Mouse (Mus musculus) lung, embryonic 16.5 days (tissue): ENCODE results near the gene Desi1. TPM values are rescaled to one million over a fixed set of nuclear protein-coding genes. Genes with fewer than 3 reads are reported as not detected.

ENCODE experiments used
- ATAC-seq: fragments of 200-750 bp; cut with Nextera tagmentation; 2 replicates; pipeline ENCODE4 v1.8.0; 2017; ENCODE audit warnings: low read depth, mild to moderate bottlenecking, moderate library complexity
- H3K27ac ChIP-seq: fragments of 300-500 bp; sonication (generic); 2 replicates; pipeline ENCODE4 v1.5.1; 2014; ENCODE audit warnings: mild to moderate bottlenecking, control low read depth, low read length
- H3K27me3 ChIP-seq: fragments of 300-500 bp; sonication (generic); 2 replicates; pipeline ENCODE4 v1.6.1; 2014; ENCODE audit warnings: low read depth, low read length, mixed read lengths; ENCODE audit not compliant: control insufficient read depth, insufficient read depth
- H3K36me3 ChIP-seq: fragments of 300-500 bp; sonication (generic); 2 replicates; pipeline ENCODE4 v1.6.1; 2014; ENCODE audit warnings: low read length; ENCODE audit not compliant: control insufficient read depth, insufficient read depth
- H3K4me1 ChIP-seq: fragments of 300-500 bp; sonication (generic); replicated peaks from 2 replicates; pipeline ENCODE4 v1.6.1; 2014; ENCODE audit warnings: low read length, mixed read lengths; ENCODE audit not compliant: control insufficient read depth, insufficient read depth
- H3K4me2 ChIP-seq: fragments of 300-500 bp; sonication (generic); 2 replicates; pipeline ENCODE4 v1.6.1; 2014; ENCODE audit warnings: low read depth, low read length, control low read depth
- H3K4me3 ChIP-seq: fragments of 300-500 bp; sonication (generic); 2 replicates; pipeline ENCODE4 v1.5.1; 2014; ENCODE audit warnings: mild to moderate bottlenecking, low read length, control low read depth
- H3K9ac ChIP-seq: fragments of 300-500 bp; sonication (generic); 2 replicates; pipeline ENCODE4 v1.6.1; 2014; ENCODE audit warnings: low read length, control low read depth
- H3K9me3 ChIP-seq: fragments of 300-500 bp; sonication (generic); 2 replicates; pipeline ENCODE4 v1.6.1; 2016; ENCODE audit warnings: low read length; ENCODE audit not compliant: control insufficient read depth
- WGBS: fragments of 180-500 bp; shearing (Covaris S2); extraction: QIAGEN DNeasy Blood & Tissue Kit; methylation state at CpG from one replicate; pipeline ENCODE4 v1.1.7; 2014; 5-methylcytosine and 5-hydroxymethylcytosine counted together
- polyA plus RNA-seq: library from polyadenylated mRNA; unstranded; fragments of >200 nt; fragmentation: Nextera tagmentation; extraction: Ambion mirVana; gene quantifications from 2 replicates; pipeline ENCODE4 v1.2.1, GENCODE M21; 2015

Gene Desi1
- polyA plus RNA-seq, 1 experiment from 2014 or later = 21.6 TPM

DNA sequence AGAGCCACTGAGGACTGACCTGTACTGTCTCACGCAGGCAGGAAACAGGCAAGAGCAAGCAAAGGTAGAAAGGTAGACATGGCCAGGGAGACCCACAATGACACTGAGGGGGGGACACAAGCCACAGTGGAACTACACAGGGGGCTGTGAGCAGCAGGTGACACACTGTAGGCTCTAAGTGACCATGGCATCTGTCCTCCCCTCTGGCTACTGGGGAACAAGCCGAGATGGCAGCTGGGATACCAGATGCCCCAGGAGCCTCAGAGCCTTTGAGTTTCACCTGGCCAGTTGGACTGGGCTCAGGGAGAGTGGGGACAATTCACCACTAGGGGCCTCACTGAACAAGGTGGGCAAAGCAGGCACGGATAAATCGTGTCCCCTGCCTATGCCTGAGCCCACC, 81.4 kb downstream of the Desi1 start:
- H3K27ac ChIP-seq = no peak overlapping the region
- H3K9me3 ChIP-seq = no peaks in the 10 kb centered on the region
- no peaks in the 10 kb centered on the region for H3K27me3 ChIP-seq
- H3K4me1 ChIP-seq = no peaks in the 10 kb centered on the region
- peaks cover 25% of the 10 kb centered on the region for H3K36me3 ChIP-seq
- no peak for ATAC-seq
- no peak overlapping the region for H3K4me3 ChIP-seq
- no peak overlapping the region for H3K4me2 ChIP-seq
- no peak overlapping the region for H3K9ac ChIP-seq
- 83% methylated on average over 4 of the region's 4 CpGs for WGBS

DNA sequence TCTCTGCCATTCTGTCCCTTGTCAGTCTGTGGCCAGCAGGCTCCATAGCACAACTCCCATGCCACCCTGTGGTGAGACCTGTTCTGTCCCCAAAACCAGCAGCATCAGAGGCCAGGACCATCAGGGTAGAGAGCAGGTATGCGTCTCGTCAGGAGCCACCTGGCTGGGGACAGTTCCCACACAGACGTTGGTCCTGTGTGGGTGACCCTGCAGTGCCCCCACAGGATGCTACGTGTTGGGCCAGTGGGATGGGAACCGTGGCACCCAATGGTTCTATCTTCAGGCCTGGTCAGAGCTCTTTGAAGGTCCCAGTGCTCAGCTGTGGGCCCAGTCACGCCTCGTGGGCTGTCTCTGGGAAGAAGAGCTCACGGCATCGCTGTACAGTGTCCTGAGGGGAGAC, 82.5 kb downstream of the Desi1 start:
- Histone ChIP-seq H3K4me1 (no peaks in the 10 kb centered on the region), H3K27me3 (no peaks in the 10 kb centered on the region), H3K9ac (no peak overlapping the region), H3K9me3 (no peaks in the 10 kb centered on the region), H3K4me3 (no peak overlapping the region), H3K4me2 (no peak overlapping the region), H3K27ac (no peak overlapping the region), H3K36me3 (peaks cover 22% of the 10 kb centered on the region)
- 0 out of 2 replicates have a peak, but pooled peaks have one; percentile 15 for ATAC-seq
- WGBS = 82% methylated on average over 9 of the region's 9 CpGs

DNA sequence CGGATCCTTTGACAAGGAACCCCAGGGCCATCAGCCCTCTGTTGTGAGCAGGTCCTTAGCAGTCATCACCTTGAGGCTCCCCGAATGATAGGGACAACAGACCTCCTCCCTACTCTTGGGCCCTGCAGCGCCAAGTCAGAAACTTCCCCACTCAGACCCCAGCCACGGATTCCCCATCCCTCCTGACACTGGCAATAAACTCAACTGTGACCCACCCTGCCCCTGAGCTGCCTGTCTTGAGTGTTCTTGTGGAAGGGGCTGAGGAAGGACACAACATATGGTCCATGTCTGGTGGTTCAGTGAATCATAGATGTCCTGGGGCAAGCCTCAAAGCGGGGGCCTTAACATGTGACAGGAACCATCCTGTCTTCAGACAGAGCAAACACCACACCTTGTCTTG, 82.9 kb downstream of the Desi1 start:
- H3K4me3 ChIP-seq = no peak overlapping the region
- H3K4me2 ChIP-seq = no peak overlapping the region
- no peaks in the 10 kb centered on the region for H3K27me3 ChIP-seq
- no peak overlapping the region for H3K27ac ChIP-seq
- H3K4me1 ChIP-seq = no peaks in the 10 kb centered on the region
- ATAC-seq = no peak
- H3K9ac ChIP-seq = no peak overlapping the region
- WGBS = 79% methylated on average over 5 of the region's 5 CpGs
- peaks cover 20% of the 10 kb centered on the region for H3K36me3 ChIP-seq
- H3K9me3 ChIP-seq = no peaks in the 10 kb centered on the region

DNA sequence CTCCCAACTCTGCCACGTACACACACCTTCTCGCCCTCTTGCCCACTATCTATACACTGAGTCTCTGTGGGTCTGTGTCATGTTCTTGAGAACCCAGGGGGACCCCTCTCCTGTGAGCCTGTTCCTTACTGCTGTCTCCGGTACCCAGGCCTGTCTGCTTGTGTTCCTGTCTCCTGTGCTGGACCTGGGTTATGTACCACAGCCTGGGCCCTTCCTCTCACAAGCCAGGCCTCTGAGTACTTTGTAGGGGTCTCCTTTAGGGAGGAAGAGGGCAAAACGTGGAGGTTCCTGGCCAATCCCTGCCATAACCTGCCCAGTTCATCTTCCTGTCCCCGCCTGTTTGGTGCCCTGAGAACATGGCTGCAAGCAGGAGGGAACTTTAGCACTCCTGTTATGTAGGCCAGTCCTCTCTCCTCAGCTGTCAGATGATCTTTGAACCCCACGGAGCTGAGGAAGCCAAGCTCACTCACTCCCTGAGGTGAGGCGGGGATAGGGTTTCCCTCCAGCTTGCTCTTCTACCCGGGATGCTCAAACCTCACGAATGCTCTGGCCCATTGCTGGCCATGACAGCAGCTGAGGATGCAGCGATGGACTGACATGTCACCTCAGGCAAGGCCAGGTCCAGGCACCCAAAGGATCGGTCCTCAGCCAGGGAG, 84.1 kb downstream of the Desi1 start:
- Histone ChIP-seq H3K36me3 (peaks cover 11% of the 10 kb centered on the region), H3K27me3 (no peaks in the 10 kb centered on the region), H3K27ac (no peak overlapping the region), H3K4me2 (no peak overlapping the region), H3K9ac (no peak overlapping the region), H3K4me3 (no peak overlapping the region), H3K9me3 (no peaks in the 10 kb centered on the region), H3K4me1 (no peaks in the 10 kb centered on the region)
- no peak for ATAC-seq
- 69% methylated on average over 11 of the region's 11 CpGs for WGBS

DNA sequence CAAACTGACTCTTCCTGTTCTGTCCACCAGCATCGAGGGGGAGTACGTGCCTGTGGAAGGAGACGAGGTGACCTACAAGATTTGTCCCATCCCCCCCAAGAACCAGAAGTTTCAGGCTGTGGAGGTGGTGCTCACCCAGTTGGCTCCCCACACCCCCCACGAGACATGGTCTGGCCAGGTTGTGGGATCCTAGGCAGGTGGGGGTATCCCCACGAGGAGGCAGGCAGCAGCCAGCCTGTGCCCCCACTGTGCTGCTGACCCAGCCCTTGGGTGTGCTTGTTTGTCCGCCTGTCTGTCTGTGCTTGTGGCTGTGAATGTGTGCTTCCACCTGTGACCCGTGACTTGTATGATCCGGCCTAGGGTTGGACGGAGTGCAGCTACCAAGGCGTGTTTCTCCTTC, 84.6 kb downstream of the Desi1 start:
- Histone ChIP-seq H3K9ac (no peak overlapping the region), H3K27ac (no peak overlapping the region), H3K36me3 (peaks cover 7% of the 10 kb centered on the region), H3K4me3 (no peak overlapping the region), H3K27me3 (no peaks in the 10 kb centered on the region), H3K4me1 (no peaks in the 10 kb centered on the region), H3K4me2 (no peak overlapping the region), H3K9me3 (no peaks in the 10 kb centered on the region)
- no peak for ATAC-seq
- 72% methylated on average over 10 of the region's 10 CpGs for WGBS

DNA sequence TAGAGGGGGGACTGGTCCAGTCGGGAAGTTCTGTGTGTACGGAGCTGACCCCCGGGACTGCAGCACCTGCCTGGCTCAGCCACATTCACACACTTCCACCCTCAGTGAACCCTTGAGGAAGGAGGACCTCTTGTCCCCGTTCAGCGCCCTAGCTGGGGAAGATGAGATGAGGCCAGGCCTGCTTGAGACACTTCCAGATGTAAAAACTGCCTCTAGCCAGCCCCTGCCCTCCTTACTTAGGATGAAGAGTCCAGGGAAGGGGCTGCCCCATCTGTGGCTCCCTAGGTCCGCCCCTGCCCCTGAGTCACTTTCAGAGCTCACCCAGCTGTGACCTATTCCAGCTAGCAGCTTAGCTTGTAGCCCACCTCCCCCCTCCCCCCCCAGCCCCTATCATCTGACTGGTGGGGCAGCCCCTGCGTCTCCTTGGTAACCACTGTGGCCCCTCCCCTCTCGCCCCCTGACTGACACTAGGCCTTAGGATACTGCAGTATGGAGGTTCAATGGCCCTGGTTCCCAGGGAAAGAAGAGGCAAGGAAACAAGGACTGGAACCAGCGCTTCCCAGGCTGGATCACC, 90.4 kb downstream of the Desi1 start:
- no peak overlapping the region for H3K4me3 ChIP-seq
- no peaks in the 10 kb centered on the region for H3K36me3 ChIP-seq
- H3K4me1 ChIP-seq = no peaks in the 10 kb centered on the region
- H3K9ac ChIP-seq = no peak overlapping the region
- no peaks in the 10 kb centered on the region for H3K27me3 ChIP-seq
- H3K9me3 ChIP-seq = no peaks in the 10 kb centered on the region
- WGBS = 23% methylated on average over 9 of the region's 9 CpGs
- ATAC-seq = no peak; the same call in 1 of the 2 replicates
- H3K4me2 ChIP-seq = no peak overlapping the region
- no peak overlapping the region for H3K27ac ChIP-seq

Other genes starting within 250 kb of the Desi1 start
- 32.4 and 39.8 TPM in 2 replicates for gene Tef, start 231.4 kb downstream of the Desi1 start, polyA plus RNA-seq
- 32.3 and 36.0 TPM in 2 replicates for gene Tob2, start 175.1 kb downstream of the Desi1 start, polyA plus RNA-seq
- 146 and 148 TPM in 2 replicates for gene Phf5a, start 162.0 kb downstream of the Desi1 start, polyA plus RNA-seq
- 171 and 180 TPM in 2 replicates for gene Aco2, start 161.6 kb downstream of the Desi1 start, polyA plus RNA-seq
- 64.5 and 65.1 TPM in 2 replicates for gene Polr3h, start 107.6 kb downstream of the Desi1 start, polyA plus RNA-seq
- gene Csdc2, start 97.1 kb downstream of the Desi1 start, polyA plus RNA-seq = 10.0 and 10.7 TPM in 2 replicates
- gene Pmm1, start 72.9 kb downstream of the Desi1 start, polyA plus RNA-seq = 37.7 and 41.7 TPM in 2 replicates
- not detected in 2 replicates for gene 1700029P11Rik, start 53.3 kb downstream of the Desi1 start, polyA plus RNA-seq
- gene Xrcc6, start 46.0 kb downstream of the Desi1 start, polyA plus RNA-seq = 72.0 and 77.0 TPM in 2 replicates
- 260 and 272 TPM in 2 replicates for gene Snu13, start 13.7 kb upstream of the Desi1 start, polyA plus RNA-seq
- gene 4930407I10Rik, start 25.3 kb upstream of the Desi1 start, polyA plus RNA-seq = not detected in 2 replicates
- not detected in 2 replicates for gene Mei1, start 36.1 kb upstream of the Desi1 start, polyA plus RNA-seq
- gene Ccdc134, start 94.1 kb upstream of the Desi1 start, polyA plus RNA-seq = 16.9 and 17.1 TPM in 2 replicates
- 105 and 108 TPM in 2 replicates for gene Srebf2, start 113.3 kb upstream of the Desi1 start, polyA plus RNA-seq
- 0.52 and 0.55 TPM in 2 replicates for gene Shisa8, start 179.0 kb upstream of the Desi1 start, polyA plus RNA-seq
- gene Tnfrsf13c, start 190.5 kb upstream of the Desi1 start, polyA plus RNA-seq = not detected in 2 replicates
- 65.1 and 65.7 TPM in 2 replicates for gene Cenpm, start 210.9 kb upstream of the Desi1 start, polyA plus RNA-seq
- not detected in 2 replicates for gene 1500009C09Rik, start 218.5 kb upstream of the Desi1 start, polyA plus RNA-seq
- gene Sept3, start 241.0 kb upstream of the Desi1 start, polyA plus RNA-seq = 1.8 and 1.9 TPM in 2 replicates